Mouse (Mus musculus) C2C12 (cell line): Measurements from ENCODE around the gene Ntpcr. TPM values are rescaled to one million over a fixed set of nuclear protein-coding genes. Genes with fewer than 3 reads are reported as not detected.

Experiments
- H3K27me3 ChIP-seq: one replicate; pipeline ENCODE4 v1.6.1; 2011; ENCODE audit not compliant: control insufficient read depth, insufficient read depth, insufficient read length
- H3K36me3 ChIP-seq: one replicate; pipeline ENCODE4 v1.6.1; 2011; ENCODE audit not compliant: control insufficient read depth, insufficient read depth
- H3K4me3 ChIP-seq: one replicate; pipeline ENCODE4 v1.5.1; 2011; ENCODE audit warnings: mild to moderate bottlenecking, control low read depth; ENCODE audit not compliant: poor library complexity, insufficient read depth, severe bottlenecking
- H3K79me2 ChIP-seq: one replicate; pipeline ENCODE4 v1.6.1; 2011; ENCODE audit not compliant: control insufficient read depth, insufficient read depth
- H3K79me3 ChIP-seq: one replicate; pipeline ENCODE4 v1.6.1; 2011; ENCODE audit warnings: low read depth, control low read depth
- H3ac ChIP-seq: one replicate; pipeline ENCODE3; 2011; ENCODE audit warnings: low read depth; ENCODE audit not compliant: control insufficient read depth, insufficient read length
- CEBPB ChIP-seq: IDR thresholded peaks from one replicate; pipeline ENCODE4 v1.6.1; 2011; ENCODE audit warnings: low read depth, mild to moderate bottlenecking, control low read depth, moderate library complexity
- CTCF ChIP-seq: IDR thresholded peaks from one replicate; pipeline ENCODE4 v1.5.1; 2011; ENCODE audit not compliant: control insufficient read depth, insufficient read depth, insufficient read length
- FOSL1 ChIP-seq: IDR thresholded peaks from one replicate; pipeline ENCODE4 v1.8.0; 2011; ENCODE audit warnings: mild to moderate bottlenecking, low read length; ENCODE audit not compliant: poor library complexity, insufficient read depth, severe bottlenecking
- MAX ChIP-seq: IDR thresholded peaks from one replicate; pipeline ENCODE4 v1.6.1; 2011; ENCODE audit warnings: mild to moderate bottlenecking, control low read depth
- MYOD1 ChIP-seq: IDR thresholded peaks from one replicate; pipeline ENCODE4 v1.6.1; 2011; ENCODE audit warnings: low read depth; ENCODE audit not compliant: control insufficient read depth, insufficient read length
- MYOG ChIP-seq: IDR thresholded peaks from one replicate; pipeline ENCODE4 v1.6.1; 2011; ENCODE audit not compliant: control insufficient read depth, insufficient read length; ENCODE audit errors: extremely low read depth
- USF1 ChIP-seq: IDR thresholded peaks from one replicate; pipeline ENCODE4 v1.6.1; 2011; ENCODE audit warnings: low read depth, mild to moderate bottlenecking, control low read depth, moderate library complexity
- polyA plus RNA-seq: library from polyadenylated mRNA; unstranded; fragments of >200 nt; fragmentation: generic; extraction: Trizol; gene quantifications from one replicate; pipeline ENCODE4 v1.2.1, GENCODE M21; 2012; ENCODE audit warnings: missing spikeins

Gene Ntpcr
- polyA plus RNA-seq, 1 experiment = 4.8 TPM

GRCm38 (mm10) chr8:125756391-125757105 is 26.8 kb downstream of the Ntpcr start:
- Histone ChIP-seq H3K4me3 (no peak overlapping the region), H3K27me3 (peaks cover 19% of the 10 kb centered on the region), H3K79me2 (no peaks in the 10 kb centered on the region), H3ac (no peak overlapping the region), H3K79me3 (no peaks in the 10 kb centered on the region), H3K36me3 (no peaks in the 10 kb centered on the region)
- TF ChIP-seq CTCF (no peak), USF1 (no peak), MYOG (no peak), FOSL1 (no peak), CEBPB (no peak), MAX (no peak), MYOD1 (no peak)

- TF ChIP-seq CEBPB (no peak), CTCF (no peak), USF1 (no peak), FOSL1 (no peak), MAX (no peak), MYOD1 (no peak)
- H3K79me3 ChIP-seq = no peaks in the 10 kb centered on the region
- no peaks in the 10 kb centered on the region for H3K36me3 ChIP-seq
- no peak overlapping the region for H3K4me3 ChIP-seq
- H3K27me3 ChIP-seq = peaks cover 16% of the 10 kb centered on the region
- H3K79me2 ChIP-seq = no peaks in the 10 kb centered on the region
- no peak overlapping the region for H3ac ChIP-seq
Observed at GRCm38 (mm10) chr8:125757106-125757496, 27.3 kb downstream of the Ntpcr start.

- no peaks in the 10 kb centered on the region for H3K36me3 ChIP-seq
- TF ChIP-seq CEBPB (no peak), CTCF (peak; percentile 24)
- no peaks in the 10 kb centered on the region for H3K79me3 ChIP-seq
- H3K4me3 ChIP-seq = no peak overlapping the region
- H3ac ChIP-seq = no peak overlapping the region
- H3K27me3 ChIP-seq = no peaks in the 10 kb centered on the region
- H3K79me2 ChIP-seq = no peaks in the 10 kb centered on the region
Observed at GRCm38 (mm10) chr8:125759022-125759421, 29.3 kb downstream of the Ntpcr start.

- TF ChIP-seq CEBPB (no peak), CTCF (no peak), MYOG (no peak), FOSL1 (no peak), MAX (no peak), MYOD1 (no peak), USF1 (no peak)
- H3K79me3 ChIP-seq = no peaks in the 10 kb centered on the region
- H3K79me2 ChIP-seq = no peaks in the 10 kb centered on the region
- no peaks in the 10 kb centered on the region for H3K27me3 ChIP-seq
- no peak overlapping the region for H3ac ChIP-seq
- no peaks in the 10 kb centered on the region for H3K36me3 ChIP-seq
- no peak overlapping the region for H3K4me3 ChIP-seq
Observed at GRCm38 (mm10) chr8:125763066-125763786, 33.5 kb downstream of the Ntpcr start.

GRCm38 (mm10) chr8:125768079-125768478 is 38.3 kb downstream of the Ntpcr start:
- no peak overlapping the region for H3K4me3 ChIP-seq
- no peak overlapping the region for H3ac ChIP-seq
- H3K79me3 ChIP-seq = no peaks in the 10 kb centered on the region
- H3K27me3 ChIP-seq = no peaks in the 10 kb centered on the region
- TF ChIP-seq MYOD1 (no peak), MAX (no peak), USF1 (no peak), CTCF (no peak), MYOG (no peak), FOSL1 (no peak), CEBPB (no peak)
- H3K36me3 ChIP-seq = no peaks in the 10 kb centered on the region
- H3K79me2 ChIP-seq = no peaks in the 10 kb centered on the region

- TF ChIP-seq USF1 (no peak), MAX (no peak), MYOG (no peak), MYOD1 (no peak), FOSL1 (no peak), CTCF (no peak), CEBPB (no peak)
- H3K79me2 ChIP-seq = no peaks in the 10 kb centered on the region
- H3K27me3 ChIP-seq = no peaks in the 10 kb centered on the region
- H3K36me3 ChIP-seq = no peaks in the 10 kb centered on the region
- H3K79me3 ChIP-seq = no peaks in the 10 kb centered on the region
- no peak overlapping the region for H3ac ChIP-seq
- no peak overlapping the region for H3K4me3 ChIP-seq
Observed at GRCm38 (mm10) chr8:125772300-125772699, 42.5 kb downstream of the Ntpcr start.
